Mouse (Mus musculus) spleen, adult 2 months (tissue): Measurements from ENCODE around the gene E130308A19Rik.

ENCODE experiments used
- CTCF ChIP-seq: fragments of 200-500 bp; IDR thresholded peaks from 2 replicates; pipeline ENCODE4 v1.5.1; 2011; ENCODE audit warnings: mild to moderate bottlenecking, inconsistent platforms; ENCODE audit not compliant: insufficient read depth, insufficient read length, insufficient replicate concordance; ENCODE audit errors: extremely low read depth
- POLR2A ChIP-seq: fragments of 200-500 bp; IDR thresholded peaks from 2 replicates; pipeline ENCODE4 v1.6.1; 2011; ENCODE audit warnings: low read depth, low read length, inconsistent platforms

DNA sequence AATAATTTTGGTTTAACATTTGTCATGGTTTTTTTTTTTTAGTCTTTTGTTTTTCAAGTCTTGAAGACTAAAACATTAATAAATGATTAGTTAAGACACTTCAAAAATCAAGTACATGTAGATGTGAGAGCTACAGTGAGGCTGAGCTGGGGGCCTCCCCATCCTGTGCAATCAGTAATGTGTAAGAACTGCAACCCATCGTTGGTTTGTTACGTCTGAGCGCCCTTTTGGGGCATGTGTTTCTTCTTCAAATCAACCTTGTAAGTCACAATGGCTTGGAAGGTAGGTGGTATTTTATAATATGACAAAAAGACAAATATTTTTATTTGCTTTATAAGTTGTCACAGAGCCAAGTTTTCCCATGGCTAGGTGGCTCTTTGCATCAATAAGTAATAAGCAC, 95.8 kb downstream of the E130308A19Rik start:
- TF ChIP-seq CTCF, result no peak
- no peak for TF ChIP-seq POLR2A
